Comparison of ENCODE assay signal across 13 mouse cellular contexts in the genomic region with DNA sequence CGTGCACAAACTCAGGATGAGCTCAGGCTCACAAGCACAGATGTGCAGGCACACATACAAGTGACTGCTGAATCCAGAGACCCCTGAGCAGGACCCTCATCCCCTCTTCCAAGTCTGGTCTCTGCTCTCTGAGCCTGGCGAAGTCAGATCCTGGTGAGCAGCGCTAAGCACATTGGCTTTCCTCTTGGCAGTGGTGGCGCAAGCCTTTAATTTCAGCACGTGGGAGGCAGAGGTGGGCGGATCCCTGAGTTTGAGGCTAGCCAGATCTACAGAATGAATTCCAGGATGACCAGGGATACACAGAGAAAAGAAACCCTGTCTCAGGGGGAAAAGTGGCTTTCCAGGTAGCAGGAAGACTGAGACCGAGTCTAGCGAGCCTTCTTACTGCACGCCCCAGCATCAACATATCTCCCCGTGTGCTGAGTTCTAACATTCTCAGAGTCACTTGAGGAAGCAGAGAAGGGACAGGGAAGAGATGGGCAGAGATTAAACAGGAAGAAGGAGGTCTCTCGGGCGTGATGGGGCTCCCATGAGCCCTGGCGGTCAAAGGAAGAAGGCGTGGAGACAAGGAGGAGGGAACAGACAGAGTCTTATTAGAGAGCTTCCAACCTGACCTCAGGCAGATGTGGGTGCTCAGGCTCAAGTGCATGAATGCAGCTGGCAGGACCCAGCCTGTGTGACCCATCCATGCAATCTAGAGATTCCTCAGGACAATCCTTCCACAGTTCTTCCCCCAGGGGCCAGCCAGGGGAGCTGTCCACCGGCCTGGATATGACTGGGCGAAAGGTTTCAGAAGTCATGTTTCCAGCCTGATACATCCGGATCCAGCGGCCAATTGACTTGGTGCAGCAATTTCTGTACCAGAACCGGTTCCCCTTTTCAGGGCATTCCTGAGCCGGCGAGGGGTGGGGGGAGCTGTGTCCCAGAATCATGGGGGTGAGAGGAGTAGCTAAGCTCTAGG. TPM values are rescaled to one million over a fixed set of nuclear protein-coding genes. Genes with fewer than 3 reads are reported as not detected.
A peak's percentile ranks its signal among the peaks of the same experiment; 100 is the strongest.
DNase-seq lines count a peak whose midpoint lies in the region; ATAC-seq and TF ChIP-seq lines count a peak whose summit lies in the region.
"Had no signal": no experiment of that assay in that cellular context is flagged by ENCODE, and none has a peak within 500 bp of the region (broad histone marks: within the 10 kb centered on the region; RNA-seq: fewer than 3 reads in every experiment).

No protein-coding gene starts in this region.

- 57% methylated on average over 20 of the region's 21 CpGs for WGBS in lung, postnatal 0 days
- 78% methylated on average over 21 of the region's 21 CpGs for WGBS in forebrain, embryonic 13.5 days

- TF ChIP-seq CTCF in lung, postnatal 0 days (IDR thresholded peaks at IDR 0.05) = peak; percentile 15

- H3K4me1 ChIP-seq in lung, postnatal 0 days (ENCODE audit: insufficient read depth, low read depth, low read length) = peaks cover 5% of the 10 kb centered on the region; the same call in 1 of the 2 replicates
- H3K4me1 ChIP-seq in forebrain, embryonic 13.5 days = no peaks in the 10 kb centered on the region

- no peak overlapping the region for H3K9ac ChIP-seq in lung, postnatal 0 days (replicated peaks; ENCODE audit: low read depth)
- H3K9ac ChIP-seq in forebrain, embryonic 13.5 days = no peak overlapping the region
- H3K9ac ChIP-seq: embryonic facial prominence, embryonic 12.5 days had no signal

- H3K4me2 ChIP-seq in lung, postnatal 0 days (replicated peaks; ENCODE audit: low read depth, low read length) = no peak overlapping the region
- H3K4me2 ChIP-seq in forebrain, embryonic 13.5 days = no peak overlapping the region
- H3K4me2 ChIP-seq: embryonic facial prominence, embryonic 12.5 days had no signal

- intact Hi-C loops in heart, postnatal 14 days (cut with DNase I) = no loop called here

- ATAC-seq in lung, postnatal 0 days = 0 out of 2 replicates have a peak, but pooled peaks have one; percentile 12
- ATAC-seq in neutrophil, adult 5-6 weeks (ENCODE audit: extremely low read depth, insufficient number of reproducible peaks, low FRiP score, poor library complexity, severe bottlenecking) = peak; percentile 24; the same call in 1 of the 2 replicates
- no peak for ATAC-seq in forebrain, embryonic 13.5 days

- no peaks in the 10 kb centered on the region for H3K36me3 ChIP-seq in lung, postnatal 0 days (ENCODE audit: insufficient read depth, low read length)
- no peaks in the 10 kb centered on the region for H3K36me3 ChIP-seq in forebrain, embryonic 13.5 days (ENCODE audit: poor library complexity, severe bottlenecking)
- H3K36me3 ChIP-seq: embryonic facial prominence, embryonic 12.5 days; midbrain, embryonic 10.5 days had no signal

- no peaks in the 10 kb centered on the region for H3K27me3 ChIP-seq in lung, postnatal 0 days (replicated peaks; ENCODE audit: insufficient read depth, low read length)
- H3K27me3 ChIP-seq in forebrain, embryonic 13.5 days = no peaks in the 10 kb centered on the region
- H3K27me3 ChIP-seq: embryonic facial prominence, embryonic 12.5 days had no signal

- DNase-seq in heart, adult 11 months = peak; percentile 96
- no peak for DNase-seq in heart, postnatal 14 days
- peak; percentile 28 for DNase-seq in lung, postnatal 0 days (ENCODE audit: low spot score)
- no peak for DNase-seq in lung, adult 18-20 months
- DNase-seq in brain, adult 2 months (ENCODE audit: low read depth, low spot score) = peak; percentile 51
- no peak for DNase-seq in testis, postnatal 10 days (ENCODE audit: low spot score)
- DNase-seq: cerebellum, adult 18-20 months had no signal

- no peak overlapping the region for H3K27ac ChIP-seq in lung, postnatal 0 days (ENCODE audit: low read length)
- no peak overlapping the region for H3K27ac ChIP-seq in forebrain, embryonic 13.5 days
- H3K27ac ChIP-seq: embryonic facial prominence, embryonic 12.5 days; midbrain, embryonic 10.5 days had no signal

- TF ChIP-seq EP300 in lung, postnatal 0 days (IDR thresholded peaks at IDR 0.05) = no peak

- H3K4me3 ChIP-seq in lung, postnatal 0 days (ENCODE audit: low read depth, low read length) = no peak overlapping the region
- no peak overlapping the region for H3K4me3 ChIP-seq in forebrain, embryonic 13.5 days
- H3K4me3 ChIP-seq: embryonic facial prominence, embryonic 12.5 days; midbrain, embryonic 10.5 days had no signal

- no peaks in the 10 kb centered on the region for H3K9me3 ChIP-seq in lung, postnatal 0 days (ENCODE audit: low read length)
- H3K9me3 ChIP-seq in forebrain, embryonic 13.5 days (replicated peaks) = no peaks in the 10 kb centered on the region
- H3K9me3 ChIP-seq: embryonic facial prominence, embryonic 12.5 days; midbrain, embryonic 10.5 days had no signal

RNA-seq across cellular contexts. Expression of gene Cd79b, which starts 4.1 kb away (rescaled TPM):
- total RNA-seq in heart, postnatal 14 days (2021) = 1 to 10 TPM; 1.8 to 2.0 TPM
- 10.8 and 11.8 TPM in 2 replicates for polyA plus RNA-seq in lung, postnatal 0 days (2015; fragmentation: Nextera tagmentation; extraction: Ambion mirVana)
- total RNA-seq in neutrophil, adult 5-6 weeks (2017) = 904 and 938 TPM in 2 replicates
- 0.27 and 0.49 TPM in 2 replicates for polyA plus RNA-seq in forebrain, embryonic 13.5 days (2015; fragmentation: Nextera tagmentation; extraction: Ambion mirVana)
- polyA plus RNA-seq: C2C12 had no signal

RNA-seq across cellular contexts. Expression of gene Gh, which starts 17.0 kb away (rescaled TPM):
- total RNA-seq in heart, postnatal 14 days (2021) = not detected
- polyA plus RNA-seq in lung, postnatal 0 days (2015; fragmentation: Nextera tagmentation; extraction: Ambion mirVana) = not detected in 2 replicates
- total RNA-seq in neutrophil, adult 5-6 weeks (2017) = 0.70 and 2.7 TPM in 2 replicates
- polyA plus RNA-seq in forebrain, embryonic 13.5 days (2015; fragmentation: Nextera tagmentation; extraction: Ambion mirVana) = not detected in 2 replicates
- polyA plus RNA-seq: C2C12; embryonic facial prominence, embryonic 12.5 days; hindbrain, embryonic 11.5 days; midbrain, embryonic 10.5 days had no signal

RNA-seq across cellular contexts. Expression of gene Scn4a, which starts 34.4 kb away (rescaled TPM):
- 1 to 10 TPM; 6.8 to 7.9 TPM for total RNA-seq in heart, postnatal 14 days (2021)
- 0.04 TPM in 1 of 2 replicates, not detected in the other for polyA plus RNA-seq in lung, postnatal 0 days (2015; fragmentation: Nextera tagmentation; extraction: Ambion mirVana)
- total RNA-seq in neutrophil, adult 5-6 weeks (2017) = 5.9 and 8.0 TPM in 2 replicates
- 0.04 TPM in 1 of 2 replicates, not detected in the other for polyA plus RNA-seq in forebrain, embryonic 13.5 days (2015; fragmentation: Nextera tagmentation; extraction: Ambion mirVana)

RNA-seq across cellular contexts. Expression of gene Tcam1, which starts 42.2 kb away (rescaled TPM):
- total RNA-seq in heart, postnatal 14 days (2021) = under 1 TPM in 1 of 2 experiments, not detected in 1; 0.07 TPM
- 0.06 and 0.07 TPM in 2 replicates for polyA plus RNA-seq in lung, postnatal 0 days (2015; fragmentation: Nextera tagmentation; extraction: Ambion mirVana)
- not detected in 2 replicates for total RNA-seq in neutrophil, adult 5-6 weeks (2017)
- 0.10 and 0.14 TPM in 2 replicates for polyA plus RNA-seq in forebrain, embryonic 13.5 days (2015; fragmentation: Nextera tagmentation; extraction: Ambion mirVana)

RNA-seq across cellular contexts. Expression of gene Smarcd2, which starts 45.9 kb away (rescaled TPM):
- total RNA-seq in heart, postnatal 14 days (2021) = 10 to 100 TPM; 28.7 to 30.8 TPM
- polyA plus RNA-seq in lung, postnatal 0 days (2015; fragmentation: Nextera tagmentation; extraction: Ambion mirVana) = 46.9 and 55.5 TPM in 2 replicates
- total RNA-seq in neutrophil, adult 5-6 weeks (2017) = 241 and 253 TPM in 2 replicates
- polyA plus RNA-seq in forebrain, embryonic 13.5 days (2015; fragmentation: Nextera tagmentation; extraction: Ambion mirVana) = 14.2 and 14.3 TPM in 2 replicates

Comparison
In these comparisons a context has a peak if more than half of its experiments do, and no peak if none do; other contexts are left out.
1. DNase-seq: peak in heart, adult 11 months (single experiment), lung, postnatal 0 days (single experiment) and brain, adult 2 months (single experiment); none in heart, postnatal 14 days (0 of 2), lung, adult 18-20 months (0 of 2) and testis, postnatal 10 days (single experiment).
2. RNA of gene Cd79b, which starts 4.1 kb away (total RNA-seq): 904 to 938 TPM in neutrophil, adult 5-6 weeks; 1.8 to 2.0 TPM in heart, postnatal 14 days; every median in the first group is over 100 times any median in the second.